ENCODE assay signal across 31 mouse cellular contexts in genomic region chrX:134580528-134581305, GRCm38 (mm10). TPM values are rescaled to one million over a fixed set of nuclear protein-coding genes. Genes with fewer than 3 reads are reported as not detected.
DNase-seq lines count a peak whose midpoint lies in the region; ATAC-seq and TF ChIP-seq lines count a peak whose summit lies in the region.
"Had no signal": no experiment of that assay in that cellular context is flagged by ENCODE, and none has a peak within 500 bp of the region (broad histone marks: within the 10 kb centered on the region; RNA-seq: fewer than 3 reads in every experiment).

No protein-coding gene starts in this region.

- H3K27me3 ChIP-seq in liver, embryonic 15.5 days, result no peaks in the 10 kb centered on the region
- H3K27me3 ChIP-seq in splenic B cell, adult 2 months (ENCODE audit: control insufficient read depth, insufficient read depth, low read length, poor library complexity, severe bottlenecking), result no peaks in the 10 kb centered on the region
- no peaks in the 10 kb centered on the region for H3K27me3 ChIP-seq in midbrain, embryonic 16.5 days (ENCODE audit: control insufficient read depth, insufficient read depth, low read depth, low read length)
- H3K27me3 ChIP-seq in heart, adult 2 months (ENCODE audit: control insufficient read depth, insufficient read depth, low read length), result no peaks in the 10 kb centered on the region
- H3K27me3 ChIP-seq: heart, embryonic 15.5 days; hindbrain, embryonic 12.5 days; intestine, embryonic 15.5 days; midbrain, embryonic 13.5 days; neural tube, embryonic 15.5 days had no signal

- H3K4me3 ChIP-seq in bone marrow, adult 2 months (replicated peaks; ENCODE audit: control insufficient read depth, low read depth, low read length), result peak overlapping the region; percentile 47
- peak overlapping the region; percentile 44; the same call in 1 of the 2 replicates for H3K4me3 ChIP-seq in liver, embryonic 15.5 days (replicated peaks)
- no peak overlapping the region for H3K4me3 ChIP-seq in midbrain, embryonic 16.5 days (ENCODE audit: low read depth, low read length)
- no peak overlapping the region for H3K4me3 ChIP-seq in heart, adult 2 months
- H3K4me3 ChIP-seq: heart, embryonic 10.5 days; heart, embryonic 15.5 days; hindbrain, embryonic 12.5 days; intestine, embryonic 15.5 days; midbrain, embryonic 13.5 days; neural tube, embryonic 15.5 days had no signal

- H3K9ac ChIP-seq in liver, embryonic 15.5 days, result no peak overlapping the region
- H3K9ac ChIP-seq in midbrain, embryonic 16.5 days (ENCODE audit: low read depth, low read length), result no peak overlapping the region
- H3K9ac ChIP-seq in heart, adult 2 months (ENCODE audit: low read depth, low read length), result no peak overlapping the region
- H3K9ac ChIP-seq: forebrain, postnatal 0 days; heart, embryonic 15.5 days; hindbrain, embryonic 12.5 days; intestine, embryonic 15.5 days; lung, embryonic 14.5 days; midbrain, embryonic 13.5 days; neural tube, embryonic 15.5 days had no signal

- WGBS in bone marrow, adult 2 months, result 54% methylated on average over 14 of the region's 14 CpGs
- 58% methylated on average over 14 of the region's 14 CpGs for WGBS in liver, embryonic 15.5 days (ENCODE audit: insufficient replicate concordance)
- 85% methylated on average over 14 of the region's 14 CpGs for WGBS in midbrain, embryonic 16.5 days
- WGBS in heart, adult 2 months, result 69% methylated on average over 14 of the region's 14 CpGs

- no peaks in the 10 kb centered on the region for H3K36me3 ChIP-seq in liver, embryonic 15.5 days (replicated peaks)
- no peaks in the 10 kb centered on the region for H3K36me3 ChIP-seq in splenic B cell, adult 2 months (ENCODE audit: control insufficient read depth, insufficient read depth, low read length, poor library complexity, severe bottlenecking)
- no peaks in the 10 kb centered on the region for H3K36me3 ChIP-seq in midbrain, embryonic 16.5 days (ENCODE audit: control insufficient read depth, insufficient read depth, low read length)
- H3K36me3 ChIP-seq in heart, adult 2 months (ENCODE audit: control insufficient read depth, insufficient read depth, low read length), result no peaks in the 10 kb centered on the region
- H3K36me3 ChIP-seq: heart, embryonic 10.5 days; heart, embryonic 15.5 days; hindbrain, embryonic 12.5 days; intestine, embryonic 15.5 days; midbrain, embryonic 13.5 days; neural tube, embryonic 15.5 days had no signal

- TF ChIP-seq EP300 in heart, adult 2 months (IDR thresholded peaks at IDR 0.05; ENCODE audit: insufficient read depth, low read depth, low read length), result no peak

- H3K4me1 ChIP-seq in bone marrow, adult 2 months (ENCODE audit: control insufficient read depth, insufficient read depth, low read length), result no peaks in the 10 kb centered on the region; the same call in 1 of the 2 replicates
- H3K4me1 ChIP-seq in liver, embryonic 15.5 days (replicated peaks), result peaks cover 33% of the 10 kb centered on the region
- no peaks in the 10 kb centered on the region for H3K4me1 ChIP-seq in midbrain, embryonic 16.5 days (ENCODE audit: control insufficient read depth, insufficient read depth, low read length)
- no peaks in the 10 kb centered on the region for H3K4me1 ChIP-seq in heart, adult 2 months (ENCODE audit: control insufficient read depth, insufficient read depth, low read length)
- H3K4me1 ChIP-seq: heart, embryonic 10.5 days; heart, embryonic 15.5 days; hindbrain, embryonic 12.5 days; intestine, embryonic 15.5 days; midbrain, embryonic 13.5 days had no signal

- no peak for TF ChIP-seq POLR2A in bone marrow, adult 2 months (IDR thresholded peaks at IDR 0.05; ENCODE audit: borderline replicate concordance, control insufficient read depth, low read depth, low read length)
- no peak for TF ChIP-seq POLR2A in heart, adult 2 months (IDR thresholded peaks at IDR 0.05; ENCODE audit: insufficient read depth, low read depth, low read length)

- intact Hi-C loops in heart, adult 2 months (cut with DNase I), result no loop called here

- no peak for TF ChIP-seq CTCF in bone marrow, adult 2 months (IDR thresholded peaks at IDR 0.05; ENCODE audit: control insufficient read depth, insufficient read depth, low read length)
- no peak for TF ChIP-seq CTCF in heart, adult 2 months (IDR thresholded peaks at IDR 0.05)

- H3K27ac ChIP-seq in bone marrow, adult 2 months (ENCODE audit: control insufficient read depth, insufficient read depth, low read depth, low read length, poor library complexity), result peak overlapping the region; percentile 39; the same call in 1 of the 2 replicates
- H3K27ac ChIP-seq in liver, embryonic 15.5 days (replicated peaks), result no peak overlapping the region; the same call in 1 of the 2 replicates
- H3K27ac ChIP-seq in midbrain, embryonic 16.5 days (ENCODE audit: low read length), result no peak overlapping the region
- no peak overlapping the region for H3K27ac ChIP-seq in heart, adult 2 months
- H3K27ac ChIP-seq: heart, embryonic 10.5 days; heart, embryonic 15.5 days; hindbrain, embryonic 12.5 days; hindbrain, postnatal 0 days; intestine, embryonic 15.5 days; kidney, postnatal 0 days; midbrain, embryonic 13.5 days; neural tube, embryonic 15.5 days; stomach, postnatal 0 days had no signal

- H3K9me3 ChIP-seq in liver, embryonic 15.5 days (replicated peaks), result no peaks in the 10 kb centered on the region
- no peaks in the 10 kb centered on the region for H3K9me3 ChIP-seq in midbrain, embryonic 16.5 days (replicated peaks; ENCODE audit: control insufficient read depth, low read length, poor library complexity, severe bottlenecking)
- H3K9me3 ChIP-seq: G1E; heart, embryonic 10.5 days; heart, embryonic 15.5 days; hindbrain, embryonic 12.5 days; intestine, embryonic 15.5 days; midbrain, embryonic 13.5 days; neural tube, embryonic 15.5 days had no signal

- H3K79me2 ChIP-seq in heart, adult 2 months (replicated peaks; ENCODE audit: control insufficient read depth, insufficient read depth, low read length), result no peaks in the 10 kb centered on the region

- no peak for ATAC-seq in liver, embryonic 15.5 days (ENCODE audit: insufficient read depth)
- ATAC-seq in midbrain, embryonic 16.5 days, result no peak
- ATAC-seq: forebrain, postnatal 0 days; hindbrain, postnatal 0 days; intestine, embryonic 15.5 days; midbrain, embryonic 13.5 days had no signal

- peak; percentile 45 to 46 for DNase-seq in spleen, postnatal 36 days (ENCODE audit: low spot score in 2 of 2)
- DNase-seq in spleen, postnatal 10 days (ENCODE audit: low spot score in 2 of 2), result no peak
- DNase-seq in splenic B cell, adult 2 months (ENCODE audit: low read depth, low spot score), result peak; percentile 50
- DNase-seq in frontal cortex, postnatal 36 days (ENCODE audit: low spot score in 2 of 2), result no peak
- DNase-seq in heart, adult 2 months, result no peak
- DNase-seq: adrenal gland, postnatal 14 days; cerebellum, adult 2 months; cerebellum, postnatal 14 days; forebrain, postnatal 0 days; gastrocnemius, postnatal 10 days; kidney, adult 2 months; kidney, postnatal 4 days; left cerebral cortex, postnatal 4 days; lung, embryonic 14.5 days; lung, postnatal 14 days; thymus, adult 2 months; thymus, postnatal 4 days had no signal

- peak overlapping the region; percentile 62 for H3K4me2 ChIP-seq in liver, embryonic 15.5 days
- H3K4me2 ChIP-seq in midbrain, embryonic 16.5 days (ENCODE audit: low read length), result no peak overlapping the region
- H3K4me2 ChIP-seq: heart, embryonic 15.5 days; hindbrain, embryonic 12.5 days; intestine, embryonic 15.5 days; lung, embryonic 14.5 days; midbrain, embryonic 13.5 days; neural tube, embryonic 15.5 days had no signal

RNA-seq across cellular contexts. Expression of gene Btk, which starts 2.7 kb away (rescaled TPM):
- 43.9 and 79.4 TPM in 2 replicates for polyA plus RNA-seq in bone marrow, adult 2 months (2011; ENCODE audit: insufficient read depth, insufficient read length, low replicate concordance, missing spikeins)
- 12.9 and 15.1 TPM in 2 replicates for polyA plus RNA-seq in liver, embryonic 15.5 days (2015; fragmentation: Nextera tagmentation; extraction: Ambion mirVana)
- 0.26 and 0.36 TPM in 2 replicates for polyA plus RNA-seq in midbrain, embryonic 16.5 days (2015; fragmentation: Nextera tagmentation; extraction: Ambion mirVana)
- total RNA-seq in heart, adult 2 months (2021), result under 1 TPM; 0.94 to 0.98 TPM
- polyA plus RNA-seq in heart, adult 2 months (2012; rRNA removed), result 0.56 and 0.80 TPM in 2 replicates
- polyA plus RNA-seq: C2C12 had no signal

RNA-seq across cellular contexts. Expression of gene Rpl36a, which starts 4.7 kb away (rescaled TPM):
- 431 and 606 TPM in 2 replicates for polyA plus RNA-seq in bone marrow, adult 2 months (2011; ENCODE audit: insufficient read depth, insufficient read length, low replicate concordance, missing spikeins)
- 193 and 254 TPM in 2 replicates for polyA plus RNA-seq in liver, embryonic 15.5 days (2015; fragmentation: Nextera tagmentation; extraction: Ambion mirVana)
- polyA plus RNA-seq in midbrain, embryonic 16.5 days (2015; fragmentation: Nextera tagmentation; extraction: Ambion mirVana), result 144 and 152 TPM in 2 replicates
- total RNA-seq in heart, adult 2 months (2021), result 100 to 1,000 TPM in 1 of 2 experiments, 10 to 100 TPM in 1; 95.2 to 110 TPM
- 96.5 and 124 TPM in 2 replicates for polyA plus RNA-seq in heart, adult 2 months (2012; rRNA removed)

RNA-seq across cellular contexts. Expression of gene Gla, which starts 20.2 kb away (rescaled TPM):
- polyA plus RNA-seq in bone marrow, adult 2 months (2011; ENCODE audit: insufficient read depth, insufficient read length, low replicate concordance, missing spikeins), result 1.5 and 6.8 TPM in 2 replicates
- 3.3 and 5.0 TPM in 2 replicates for polyA plus RNA-seq in liver, embryonic 15.5 days (2015; fragmentation: Nextera tagmentation; extraction: Ambion mirVana)
- polyA plus RNA-seq in midbrain, embryonic 16.5 days (2015; fragmentation: Nextera tagmentation; extraction: Ambion mirVana), result 3.2 and 3.8 TPM in 2 replicates
- total RNA-seq in heart, adult 2 months (2021), result 1 to 10 TPM; 1.7 TPM
- polyA plus RNA-seq in heart, adult 2 months (2012; rRNA removed), result 0.84 and 1.6 TPM in 2 replicates

RNA-seq across cellular contexts. Expression of gene Hnrnph2, which starts 20.3 kb away (rescaled TPM):
- polyA plus RNA-seq in bone marrow, adult 2 months (2011; ENCODE audit: insufficient read depth, insufficient read length, low replicate concordance, missing spikeins), result 50.4 and 53.5 TPM in 2 replicates
- 76.6 and 78.9 TPM in 2 replicates for polyA plus RNA-seq in liver, embryonic 15.5 days (2015; fragmentation: Nextera tagmentation; extraction: Ambion mirVana)
- polyA plus RNA-seq in midbrain, embryonic 16.5 days (2015; fragmentation: Nextera tagmentation; extraction: Ambion mirVana), result 143 and 151 TPM in 2 replicates
- total RNA-seq in heart, adult 2 months (2021), result 10 to 100 TPM; 63.7 to 74.4 TPM
- polyA plus RNA-seq in heart, adult 2 months (2012; rRNA removed), result 14.4 and 34.6 TPM in 2 replicates

RNA-seq across cellular contexts. Expression of gene Timm8a1, which starts 39.1 kb away (rescaled TPM):
- polyA plus RNA-seq in bone marrow, adult 2 months (2011; ENCODE audit: insufficient read depth, insufficient read length, low replicate concordance, missing spikeins), result 11.6 and 28.4 TPM in 2 replicates
- polyA plus RNA-seq in liver, embryonic 15.5 days (2015; fragmentation: Nextera tagmentation; extraction: Ambion mirVana), result 71.0 and 76.1 TPM in 2 replicates
- 40.7 and 40.8 TPM in 2 replicates for polyA plus RNA-seq in midbrain, embryonic 16.5 days (2015; fragmentation: Nextera tagmentation; extraction: Ambion mirVana)
- total RNA-seq in heart, adult 2 months (2021), result 10 to 100 TPM; 25.0 to 25.1 TPM
- polyA plus RNA-seq in heart, adult 2 months (2012; rRNA removed), result 2.5 and 9.8 TPM in 2 replicates

Comparison
In these comparisons a context has a peak if more than half of its experiments do, and no peak if none do; other contexts are left out.
1. DNase-seq: peak in spleen, postnatal 36 days (2 of 2) and splenic B cell, adult 2 months (single experiment); none in spleen, postnatal 10 days (0 of 2), frontal cortex, postnatal 36 days (0 of 2) and heart, adult 2 months (0 of 2).
2. H3K4me3 ChIP-seq: peak in bone marrow, adult 2 months (single experiment) and liver, embryonic 15.5 days (single experiment); none in midbrain, embryonic 16.5 days (single experiment) and heart, adult 2 months (single experiment).